Mouse (Mus musculus) CD8-positive naive resting alpha-beta T cell, adult 57 days (primary cell): ENCODE results near the gene Tnip1. TPM values are rescaled to one million over a fixed set of nuclear protein-coding genes. Genes with fewer than 3 reads are reported as not detected.

Source experiments
- total RNA-seq: library from RNA; stranded (reverse); gene quantifications from one replicate; pipeline ENCODE4 v1.2.4, GENCODE M21; 2023

The Tnip1 gene
- total RNA-seq: 142 TPM

GRCm38 (mm10) chr11:54962810-54963209 lies at the start of gene Tnip1:
TSS of gene Tnip1 (minus strand) at chr11:54962917.

GRCm38 (mm10) chr11:54902333-54903323 lies 60.1 kb downstream of the Tnip1 start, which contains the start of gene Gpx3:
TSS of gene Gpx3 (plus strand) at chr11:54902453.

GRCm38 (mm10) chr11:54866119-54867048 lies 96.3 kb downstream of the Tnip1 start, which contains the start of gene Hint1:
TSS of gene Hint1 (plus strand) at chr11:54866383.

Other genes starting within 250 kb of the Tnip1 start
- 163 TPM for gene Cdc42se2, start 175.2 kb downstream of the Tnip1 start, total RNA-seq
- gene Lyrm7, start 102.0 kb downstream of the Tnip1 start, total RNA-seq: 14.3 TPM
- gene Hint1, start 96.5 kb downstream of the Tnip1 start, total RNA-seq: 108 TPM
- not detected for gene Gpx3, start 60.5 kb downstream of the Tnip1 start, total RNA-seq
- gene Anxa6, start 70.5 kb upstream of the Tnip1 start, total RNA-seq: 469 TPM
- 38.5 TPM for gene Ccdc69, start 115.2 kb upstream of the Tnip1 start, total RNA-seq
- gene Gm2a, start 135.2 kb upstream of the Tnip1 start, total RNA-seq: 82.9 TPM
- not detected for gene Slc36a3, start 188.8 kb upstream of the Tnip1 start, total RNA-seq
- gene Slc36a2, start 222.2 kb upstream of the Tnip1 start, total RNA-seq: not detected
- 21.9 TPM for gene Slc36a1, start 241.4 kb upstream of the Tnip1 start, total RNA-seq